Mouse (Mus musculus) adrenal gland, adult (tissue): ENCODE measurements around the gene Ahdc1.

ENCODE experiments used
- DNase-seq, 2 experiments: peaks; one replicate each; pipeline ENCODE4 v3.0.0; 2022 to 2023; ENCODE audit warnings: low spot score in 1 of 2; ENCODE audit not compliant: inconsistent age in 2 of 2

Ahdc1 gene

DNA sequence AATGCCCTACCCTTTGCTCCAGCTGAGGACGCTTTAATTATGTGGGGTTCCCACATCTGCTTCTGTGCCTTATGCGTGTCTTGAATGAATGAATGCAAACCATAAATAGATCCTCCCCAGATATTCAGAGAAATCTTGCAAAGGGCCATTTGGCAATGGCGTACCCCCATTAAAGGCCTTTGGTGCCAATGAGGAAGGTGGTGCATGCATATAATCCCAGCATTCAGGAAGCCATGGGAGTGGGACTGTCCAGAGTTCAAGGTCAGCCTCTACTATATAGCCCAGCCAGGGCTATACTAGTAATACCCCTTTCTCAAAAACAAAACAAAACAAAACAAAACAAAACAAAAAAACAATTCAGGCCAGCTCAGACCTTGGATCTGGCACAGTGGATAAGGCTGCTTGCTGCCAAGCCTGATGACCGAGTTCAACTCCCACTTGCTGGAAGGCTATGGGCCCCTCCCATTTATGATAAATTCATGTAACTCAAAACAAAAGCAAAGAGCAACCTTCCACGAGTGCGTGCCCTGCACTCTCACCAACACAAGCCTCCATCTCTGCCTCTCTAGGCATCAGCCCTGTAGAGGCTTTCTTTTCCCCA, 107.8 kb downstream of the Ahdc1 start:
- peak in 1 of 2 experiments; percentile 62 for DNase-seq

GRCm38 (mm10) chr4:133119579-133119978, 108.5 kb downstream of the Ahdc1 start:
- DNase-seq = peak in 1 of 2 experiments; percentile 54

DNA sequence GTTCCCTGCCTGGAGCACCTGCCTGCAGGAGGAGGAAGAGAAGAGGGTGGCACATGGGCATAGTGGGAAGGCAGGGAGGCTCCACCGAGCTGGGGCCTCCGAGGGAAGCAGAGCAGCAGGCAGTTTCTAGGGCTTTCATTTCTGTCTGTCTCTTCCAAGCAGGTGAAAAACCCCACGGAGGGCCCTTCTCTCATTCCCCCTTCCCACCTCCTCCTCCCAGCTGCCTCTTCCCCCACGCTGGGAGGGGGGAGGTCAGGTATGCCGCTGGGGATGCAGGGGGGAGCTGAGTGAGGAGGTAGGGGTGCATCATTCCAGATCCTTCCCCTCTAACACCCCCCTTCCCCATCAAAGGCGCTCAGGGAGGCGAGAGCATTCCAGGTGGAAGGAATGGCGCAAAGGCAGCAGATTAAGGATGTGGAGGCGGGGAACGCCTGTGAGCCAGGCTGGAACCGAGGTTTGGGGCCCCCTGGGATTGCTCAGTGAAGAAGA, 109.8 kb downstream of the Ahdc1 start:
- no peak for DNase-seq

DNA sequence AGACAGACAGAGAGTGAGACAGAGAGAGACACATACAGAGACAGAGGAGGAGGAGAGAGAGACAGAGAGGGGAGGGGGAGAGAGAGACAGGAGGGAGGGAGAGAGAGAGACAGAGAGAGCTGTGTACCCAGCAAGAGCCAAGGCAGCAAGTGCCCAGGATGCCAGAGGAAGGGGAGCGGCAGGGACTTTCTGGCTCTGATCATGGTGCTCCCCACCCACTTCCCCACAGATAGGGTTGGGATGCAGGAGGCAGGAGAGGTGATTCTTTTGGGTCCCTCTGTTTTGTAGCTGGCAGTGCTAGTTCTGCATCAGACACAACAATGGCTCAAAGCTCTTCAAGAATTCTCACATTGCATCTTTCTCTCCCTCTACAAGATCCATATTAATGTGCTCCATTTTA, 110.4 kb downstream of the Ahdc1 start:
- no peak for DNase-seq

- DNase-seq = no peak
These were observed 111.0 kb downstream of the Ahdc1 start for GRCm38 (mm10) chr4:133121974-133122637.

DNA sequence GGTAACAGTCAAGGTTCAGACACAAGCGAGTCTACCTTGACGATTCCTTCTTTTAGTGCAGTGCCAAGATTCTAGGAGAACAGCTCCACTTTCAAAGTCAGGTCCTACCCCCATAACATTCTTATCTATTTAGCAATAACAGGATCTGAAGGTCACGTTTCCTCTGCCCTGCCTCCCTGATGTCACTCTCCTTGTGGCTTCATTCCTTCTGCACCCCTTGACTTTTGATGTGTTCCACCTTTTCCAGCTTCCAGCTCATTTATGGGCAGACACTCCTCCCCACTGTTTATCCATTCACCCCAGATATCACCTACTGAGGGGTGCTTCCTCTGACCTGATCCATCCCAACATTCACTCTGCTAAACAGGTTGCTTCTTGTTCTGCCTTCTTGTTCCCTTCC, 116.0 kb downstream of the Ahdc1 start:
- peak in 1 of 2 experiments; percentile 61 for DNase-seq
